Mouse (Mus musculus): ENCODE measurements around the gene B4galt5.

B4galt5 gene

DNA sequence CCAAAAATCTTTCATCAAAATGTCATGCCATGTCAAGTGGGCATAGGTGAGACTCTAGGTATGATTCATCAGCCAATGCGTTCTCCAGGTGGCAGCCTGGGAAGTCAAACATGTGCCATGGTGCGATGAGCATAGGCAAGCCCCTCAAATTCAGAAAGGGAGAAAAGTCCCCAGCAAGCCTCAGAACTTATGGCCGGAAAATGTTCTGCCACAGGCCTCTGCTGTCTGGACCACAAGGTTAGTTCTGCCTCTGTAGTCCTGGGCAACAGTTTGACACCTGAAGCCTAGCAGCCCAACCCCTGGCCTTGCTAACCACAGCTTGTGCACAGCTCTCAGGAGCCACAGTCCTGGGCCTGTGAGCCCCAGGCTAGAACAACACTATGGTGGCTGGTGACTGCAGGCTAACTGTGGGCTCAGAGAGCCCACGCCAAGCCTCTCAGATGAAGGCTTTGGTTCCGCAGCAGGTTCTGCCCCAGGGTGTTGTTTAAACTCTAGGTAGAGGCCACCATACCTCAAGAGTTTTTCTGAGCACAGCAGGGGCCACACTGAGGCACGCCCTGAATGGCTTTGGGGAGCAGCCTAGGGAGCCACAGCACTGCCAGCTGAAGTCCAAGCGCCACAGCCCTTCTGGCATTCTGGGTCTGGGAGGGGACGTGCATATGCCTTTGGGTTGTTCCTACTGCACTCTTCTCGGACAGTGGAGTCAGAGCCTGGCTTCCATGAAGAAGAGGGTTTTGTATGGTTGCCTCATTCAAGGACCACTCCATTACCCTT is 14.5 kb upstream of the B4galt5 start:
- in situ Hi-C loops (cut with MboI, MseI): no loop called here

DNA sequence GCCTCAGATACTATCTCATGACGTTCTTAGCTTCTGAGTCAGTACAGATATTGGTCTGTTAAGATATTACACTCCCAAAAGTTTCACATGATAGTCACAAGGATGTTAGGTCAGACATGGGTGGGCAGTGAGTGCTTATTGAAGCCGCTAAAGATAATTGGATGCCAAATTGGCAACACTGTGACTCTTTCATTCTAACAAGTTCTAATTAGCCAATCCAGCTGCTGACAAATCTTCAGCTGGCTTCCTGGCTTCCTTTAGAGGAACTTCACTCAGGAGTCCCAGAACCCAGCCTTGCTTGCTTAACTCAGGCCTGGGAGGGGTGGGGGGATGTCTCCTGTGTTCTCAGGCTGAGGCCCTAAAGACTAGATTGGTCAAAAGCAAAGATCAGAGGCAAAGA is 9.5 kb upstream of the B4galt5 start:
- in situ Hi-C loops (cut with MboI, MseI): no loop called here

DNA sequence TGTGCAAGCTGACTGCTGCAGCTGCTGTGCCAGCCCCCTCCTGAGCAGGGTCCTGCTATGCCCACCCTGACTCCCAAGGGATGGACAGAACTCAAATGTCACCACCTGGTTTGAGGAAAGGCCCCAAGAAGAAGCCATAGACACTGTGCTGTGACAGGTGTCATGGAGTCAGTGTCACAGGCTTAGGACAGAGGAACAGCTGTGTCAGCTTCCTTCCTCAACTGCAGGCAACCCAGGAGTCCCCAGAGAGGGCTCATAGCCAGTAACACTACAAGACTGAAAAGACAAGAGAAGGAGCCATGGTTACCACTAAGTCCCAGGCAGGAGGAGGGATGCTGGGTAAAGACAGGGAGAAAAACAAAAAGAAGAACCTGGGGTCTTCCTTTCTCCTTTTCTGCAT is 7.9 kb upstream of the B4galt5 start:
- in situ Hi-C loops (cut with MboI, MseI): no loop called here

DNA sequence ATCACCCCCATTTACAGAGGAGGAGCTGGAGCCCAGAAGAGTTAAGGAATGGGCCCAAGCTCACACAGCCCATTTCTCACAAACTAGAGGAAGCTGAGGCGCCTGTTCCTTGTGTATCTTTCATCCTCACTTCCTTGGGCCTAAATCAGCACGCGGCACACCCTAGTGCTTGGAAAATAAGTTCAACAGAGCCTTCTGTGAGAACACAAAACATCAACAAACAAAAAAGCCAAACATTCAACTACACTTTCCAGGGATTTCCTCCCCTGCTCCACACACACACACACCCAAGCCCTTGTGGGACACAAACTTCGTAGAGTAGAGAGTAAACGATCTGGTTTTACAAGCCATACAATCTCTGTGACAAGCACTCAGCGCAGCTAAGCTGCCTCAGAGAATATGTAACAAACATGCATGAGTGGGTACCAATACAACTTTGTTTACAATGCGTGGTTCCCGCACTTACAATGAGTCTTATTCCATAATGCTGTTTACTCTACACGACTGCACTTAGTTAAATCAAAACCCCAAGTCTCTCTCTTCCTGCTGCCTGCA is 5.7 kb upstream of the B4galt5 start:
- in situ Hi-C loops (cut with MboI, MseI): no loop called here

DNA sequence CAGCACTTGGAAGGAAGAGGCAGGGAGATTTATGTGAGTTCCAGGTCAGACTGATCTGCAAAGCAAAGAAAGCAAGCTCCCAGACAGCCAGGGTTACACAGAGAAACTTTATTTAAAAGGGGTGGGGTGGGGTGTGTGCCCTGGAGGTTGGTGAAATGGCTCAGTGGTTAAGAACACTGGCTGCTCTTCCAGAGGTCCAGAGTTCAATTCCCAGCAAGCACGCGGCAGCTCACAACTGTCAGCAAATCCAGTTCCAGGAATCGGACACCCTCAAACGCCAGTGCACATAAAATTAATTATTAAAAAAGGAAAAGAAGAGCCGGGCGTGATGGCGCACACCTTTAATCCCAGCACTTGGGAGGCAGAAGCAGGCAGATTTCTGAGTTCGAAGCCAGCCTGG is 5.1 kb upstream of the B4galt5 start:
- in situ Hi-C loops (cut with MboI, MseI): no loop called here

DNA sequence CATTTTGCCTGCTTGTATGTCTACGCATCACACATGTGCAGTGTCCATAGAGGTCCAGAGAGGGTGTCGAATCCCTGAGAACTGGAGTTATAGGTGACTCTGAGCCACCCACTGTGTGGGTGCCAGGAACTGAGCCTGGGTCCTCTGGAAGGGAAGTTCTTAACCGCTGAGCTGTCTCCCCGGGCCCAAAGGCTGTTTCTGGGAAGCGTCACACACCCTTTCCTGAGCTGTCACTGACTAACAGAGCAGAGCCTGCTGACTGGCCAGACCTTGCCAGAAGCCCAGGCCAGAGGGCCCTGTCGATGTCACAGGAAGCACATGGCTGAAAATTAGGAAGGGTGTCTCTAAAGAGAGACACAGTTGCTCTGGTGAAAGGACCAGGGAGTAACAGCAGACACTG is 3.5 kb upstream of the B4galt5 start:
- in situ Hi-C loops (cut with MboI, MseI): no loop called here

DNA sequence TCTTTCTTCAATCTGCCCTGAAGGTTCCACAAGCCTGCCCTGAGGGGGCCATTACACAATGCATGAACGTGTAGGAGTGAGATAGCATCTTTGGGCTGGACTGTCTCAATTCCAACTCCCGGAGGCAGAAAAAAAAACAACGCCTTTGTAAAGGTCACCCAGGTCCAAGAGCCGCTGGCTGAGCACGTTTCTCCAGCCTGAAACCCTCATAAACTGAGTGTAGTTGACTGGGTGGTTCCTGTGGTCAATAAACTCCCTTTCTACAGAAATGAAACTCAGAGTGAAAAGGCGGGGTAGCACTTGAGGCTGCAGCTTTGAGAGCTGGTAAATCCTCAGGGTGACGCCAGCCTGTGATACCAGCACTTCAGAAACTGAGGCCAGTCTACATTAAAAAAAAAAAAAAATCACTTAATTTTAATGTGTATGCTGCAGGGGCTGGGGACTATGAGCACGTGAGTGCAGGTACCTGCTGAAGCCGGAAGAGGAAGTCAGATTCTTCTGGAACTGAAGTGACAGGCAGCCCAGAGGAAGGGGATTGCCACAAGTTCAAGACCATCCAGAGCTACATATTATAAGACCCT is 2.5 kb upstream of the B4galt5 start:
- in situ Hi-C loops (cut with MboI, MseI): no loop called here

DNA sequence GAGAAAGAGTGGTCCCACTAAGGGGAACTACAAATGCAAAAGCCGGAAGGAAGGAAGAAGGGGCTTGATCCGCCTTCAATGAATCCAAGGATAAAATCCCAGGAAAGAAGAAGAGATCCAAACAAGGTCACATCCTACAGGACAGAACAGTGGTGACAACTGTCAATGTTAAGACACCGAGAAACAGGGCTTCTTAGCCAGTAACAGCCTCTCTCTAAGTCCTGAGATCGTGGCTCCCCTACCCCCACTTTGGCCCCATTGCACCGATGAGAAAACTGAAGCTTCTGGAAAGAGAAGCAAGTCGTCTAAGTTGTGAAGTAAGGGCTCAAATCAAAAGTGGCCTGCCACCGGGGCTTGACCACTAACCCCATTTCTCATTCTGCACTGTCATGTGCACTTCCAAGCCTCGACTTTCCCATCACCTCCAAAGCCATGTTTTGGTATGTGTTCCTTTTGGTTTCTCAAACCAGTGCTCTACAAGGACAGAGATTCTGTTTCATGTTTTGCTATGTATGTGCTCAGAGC is 1.2 kb upstream of the B4galt5 start:
- in situ Hi-C loops (cut with MboI, MseI): no loop called here

DNA sequence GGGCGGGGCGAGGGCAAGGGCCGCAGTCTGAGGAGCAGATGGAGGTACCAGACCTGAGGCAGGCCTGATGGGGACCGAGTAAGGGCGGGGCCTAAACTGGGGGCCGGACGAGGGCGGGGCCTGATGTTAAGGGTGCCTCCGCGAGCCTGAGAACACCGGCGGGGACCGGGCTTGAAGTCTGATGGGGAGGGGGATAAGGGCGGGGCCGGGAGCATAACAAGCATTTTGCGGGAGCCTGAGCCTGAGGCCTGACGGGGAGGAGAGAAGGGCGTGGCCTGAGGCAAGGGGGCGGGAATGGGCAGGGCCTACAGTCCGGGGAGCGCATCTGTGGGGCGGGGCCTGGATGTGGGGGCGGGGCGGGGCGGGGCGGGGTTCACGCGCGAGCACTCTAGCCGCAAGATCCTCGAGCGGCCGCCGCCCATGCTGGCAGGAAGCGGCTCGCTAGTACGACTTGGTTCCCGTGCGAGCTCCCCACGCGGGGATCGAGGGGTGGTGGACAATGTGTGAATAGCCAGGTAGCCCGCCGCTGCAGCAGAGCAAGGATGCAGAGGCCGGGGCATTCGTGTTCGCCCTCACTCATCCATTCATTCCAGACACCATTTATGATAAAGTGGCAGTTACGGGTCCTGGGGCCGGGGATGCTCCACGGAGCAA is 427 bp upstream of the B4galt5 start:
- in situ Hi-C loops (cut with MboI, MseI): no loop called here

DNA sequence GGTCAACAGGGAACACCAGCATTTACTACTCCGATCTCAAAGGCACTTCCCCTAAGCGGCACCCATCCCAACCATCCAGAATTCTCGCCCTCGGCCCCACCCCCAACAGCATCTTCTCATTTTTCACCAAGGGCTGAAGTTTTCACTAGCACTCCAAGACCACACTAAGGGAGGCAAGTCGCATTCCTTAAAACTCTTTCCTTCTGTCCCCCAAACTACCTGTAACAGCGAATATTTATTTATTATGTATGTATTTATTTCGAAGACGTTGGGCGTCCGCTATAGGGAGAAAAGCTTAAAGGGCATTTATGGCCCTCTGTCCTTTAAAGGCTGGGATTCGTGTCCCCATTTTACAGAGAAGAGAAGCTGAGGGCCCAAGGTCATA is 1.0 kb downstream of the B4galt5 start:
- in situ Hi-C loops (cut with MboI, MseI): no loop called here

DNA sequence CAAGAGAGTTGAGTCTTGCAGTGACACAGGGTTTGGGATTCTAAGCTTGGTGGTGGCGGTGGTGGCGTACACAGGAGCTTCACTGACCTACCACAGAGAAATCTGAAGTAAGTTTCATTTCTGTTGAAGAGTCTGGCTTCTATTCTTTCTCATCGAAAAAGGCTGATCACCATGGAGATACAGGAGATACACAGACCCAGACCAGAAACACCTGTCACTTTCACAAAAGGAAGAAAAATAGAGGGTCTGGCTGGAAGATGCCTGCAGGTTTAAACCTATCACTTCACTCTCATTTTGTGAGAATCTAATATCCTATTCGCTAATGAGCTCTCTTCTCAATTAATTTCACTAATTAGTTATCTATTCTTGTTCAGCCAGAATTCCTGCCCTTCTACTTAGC is 1.6 kb downstream of the B4galt5 start:
- in situ Hi-C loops (cut with MboI, MseI): no loop called here

DNA sequence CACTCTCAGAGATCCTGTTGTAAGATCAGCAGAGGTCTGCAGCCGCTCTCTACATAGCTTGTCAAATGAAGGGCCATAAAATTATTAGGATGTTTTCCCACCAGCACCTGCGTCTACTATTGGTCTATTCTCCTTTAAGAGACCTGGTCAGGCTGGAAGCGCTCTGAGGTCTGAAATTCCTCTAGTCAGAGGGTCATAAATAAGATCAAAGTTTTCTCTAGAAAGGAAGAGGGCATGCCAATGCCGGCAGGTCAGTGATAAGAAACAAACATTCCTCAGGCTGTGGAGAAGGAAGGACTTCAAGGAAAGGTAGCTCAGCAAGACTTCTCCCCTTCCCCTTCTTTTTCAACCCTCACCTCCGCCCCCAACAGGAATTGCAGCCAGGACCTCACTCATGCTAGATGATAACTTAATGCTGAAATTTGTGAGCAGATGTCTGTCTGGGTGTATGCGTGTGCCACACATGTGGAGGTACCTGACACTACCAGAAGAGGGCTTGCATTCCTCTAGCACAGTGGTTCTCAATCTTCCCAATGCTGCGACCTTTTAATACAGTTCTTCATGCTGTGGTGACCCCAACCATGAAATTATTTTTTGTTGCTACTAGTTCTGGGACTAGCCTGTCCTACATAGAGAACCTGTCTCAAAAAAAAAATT is 3.3 kb downstream of the B4galt5 start:
- in situ Hi-C loops (cut with MboI, MseI): no loop called here

DNA sequence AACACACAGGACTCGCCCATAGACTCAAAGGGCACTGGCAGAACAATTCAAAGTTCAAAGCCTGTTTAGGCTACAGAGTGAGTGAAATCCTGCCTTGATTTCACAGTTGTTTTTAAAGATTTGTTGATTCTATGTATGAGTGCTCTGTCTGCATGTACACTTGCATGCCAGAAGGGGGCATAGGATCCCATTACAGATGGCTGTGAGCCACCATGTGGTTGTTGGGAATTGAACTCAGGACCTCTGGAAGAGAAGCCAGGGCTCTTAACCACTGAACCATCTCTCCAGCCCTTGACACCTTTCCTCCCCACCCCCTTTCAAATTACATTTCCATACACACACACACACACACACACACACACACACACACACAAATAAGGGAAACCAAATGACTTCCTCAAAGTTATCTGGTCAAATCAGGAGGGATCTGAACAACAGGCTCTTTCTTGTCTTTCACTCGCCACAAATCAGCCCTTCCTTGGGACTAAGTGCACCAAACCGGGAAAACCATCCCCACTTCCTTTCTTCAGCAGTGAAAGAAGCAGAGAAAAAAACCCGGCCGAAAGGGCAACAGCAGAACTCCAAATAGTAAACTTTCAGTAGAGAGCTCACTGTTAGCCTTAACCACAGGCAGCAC is 4.0 kb downstream of the B4galt5 start:
- in situ Hi-C loops (cut with MboI, MseI): no loop called here

DNA sequence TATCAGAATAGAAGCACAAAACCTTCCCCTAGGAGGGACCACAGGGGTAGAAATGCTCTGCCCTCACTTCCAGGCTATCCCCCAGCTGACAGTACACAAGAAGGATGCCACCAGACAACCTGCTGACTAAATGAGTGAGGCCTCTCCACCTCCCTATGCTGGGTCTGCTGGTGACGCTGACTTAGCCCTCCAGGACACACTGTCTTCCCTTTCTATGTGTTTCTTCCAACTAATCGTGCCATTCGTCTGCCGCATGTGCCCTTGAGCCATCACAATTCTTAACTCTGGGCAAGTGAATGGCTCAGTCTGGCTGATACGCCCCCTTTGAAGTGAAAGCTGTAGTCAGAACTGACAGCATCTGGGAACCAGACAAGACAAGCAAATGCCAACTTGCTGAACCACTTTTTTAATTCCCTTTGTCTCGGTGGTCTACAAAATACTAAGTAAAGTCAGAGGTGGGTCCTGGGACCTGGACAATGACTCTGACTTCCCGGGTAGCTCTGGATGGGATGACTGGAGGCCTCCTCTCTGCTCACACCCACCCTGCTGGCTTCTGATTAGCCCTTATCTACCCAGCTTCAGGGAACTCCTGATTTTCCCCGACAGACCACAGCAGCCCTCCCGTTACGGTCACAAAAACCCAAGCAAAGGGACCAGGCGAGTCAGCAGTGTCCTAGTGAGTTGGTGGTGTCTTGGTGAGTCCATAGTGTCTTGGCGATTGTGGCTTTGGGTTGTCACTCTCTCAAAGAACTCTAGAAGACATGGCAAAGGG is 5.4 kb downstream of the B4galt5 start:
- in situ Hi-C loops (cut with MboI, MseI): no loop called here

DNA sequence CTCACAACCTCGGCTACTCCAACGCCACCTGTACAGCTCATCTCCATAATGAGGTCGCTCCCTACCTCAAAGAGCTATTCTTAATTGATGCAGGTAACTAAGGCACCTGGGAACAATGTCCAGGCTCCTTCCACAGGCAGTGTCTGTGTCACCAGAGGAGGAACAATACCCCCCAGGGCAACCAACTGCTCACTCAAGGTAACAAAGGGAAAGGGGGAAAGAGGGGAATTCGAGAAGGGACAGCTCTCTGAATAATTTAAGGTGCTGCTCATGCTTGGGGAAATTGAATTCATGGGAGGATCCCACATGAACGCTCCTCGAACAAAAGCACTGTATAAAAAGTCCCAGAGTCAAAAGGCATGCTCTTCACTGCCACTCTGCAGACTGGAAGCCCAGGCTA is 6.1 kb downstream of the B4galt5 start:
- in situ Hi-C loops (cut with MboI, MseI): no loop called here

DNA sequence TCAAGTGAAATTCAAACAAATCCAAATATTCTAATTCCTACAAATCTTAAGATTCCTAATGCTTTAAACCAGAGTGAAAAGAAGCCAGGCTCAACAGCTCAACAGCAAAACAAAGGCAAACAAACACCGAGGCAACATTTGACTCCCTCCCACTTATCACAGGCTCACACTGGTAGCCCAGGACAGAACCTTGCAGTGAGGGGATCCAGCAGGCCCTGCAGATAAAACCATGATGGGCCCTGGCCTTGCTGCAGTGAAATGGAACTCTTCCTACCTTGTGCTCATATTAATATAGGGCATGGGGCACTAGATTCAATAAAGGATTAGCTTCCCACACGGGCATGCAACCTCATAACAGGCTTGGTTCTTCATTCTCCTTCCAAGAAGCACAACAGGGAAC is 11.4 kb downstream of the B4galt5 start:
- in situ Hi-C loops (cut with MboI, MseI): no loop called here

DNA sequence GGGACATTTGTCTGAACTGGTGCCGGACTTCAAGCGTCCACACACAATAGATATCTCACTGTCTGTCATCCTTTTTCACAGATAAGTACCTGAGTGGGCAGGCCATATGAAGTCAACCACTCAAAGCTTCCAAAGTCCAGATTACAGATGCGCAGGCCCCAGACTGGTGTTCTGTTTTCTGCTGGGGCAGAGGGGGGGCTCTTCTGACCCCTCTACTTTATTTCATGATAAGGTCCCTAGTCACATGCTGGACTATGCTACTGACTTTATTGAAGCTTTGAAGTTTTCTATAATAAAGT is 11.8 kb downstream of the B4galt5 start:
- in situ Hi-C loops (cut with MboI, MseI): no loop called here

DNA sequence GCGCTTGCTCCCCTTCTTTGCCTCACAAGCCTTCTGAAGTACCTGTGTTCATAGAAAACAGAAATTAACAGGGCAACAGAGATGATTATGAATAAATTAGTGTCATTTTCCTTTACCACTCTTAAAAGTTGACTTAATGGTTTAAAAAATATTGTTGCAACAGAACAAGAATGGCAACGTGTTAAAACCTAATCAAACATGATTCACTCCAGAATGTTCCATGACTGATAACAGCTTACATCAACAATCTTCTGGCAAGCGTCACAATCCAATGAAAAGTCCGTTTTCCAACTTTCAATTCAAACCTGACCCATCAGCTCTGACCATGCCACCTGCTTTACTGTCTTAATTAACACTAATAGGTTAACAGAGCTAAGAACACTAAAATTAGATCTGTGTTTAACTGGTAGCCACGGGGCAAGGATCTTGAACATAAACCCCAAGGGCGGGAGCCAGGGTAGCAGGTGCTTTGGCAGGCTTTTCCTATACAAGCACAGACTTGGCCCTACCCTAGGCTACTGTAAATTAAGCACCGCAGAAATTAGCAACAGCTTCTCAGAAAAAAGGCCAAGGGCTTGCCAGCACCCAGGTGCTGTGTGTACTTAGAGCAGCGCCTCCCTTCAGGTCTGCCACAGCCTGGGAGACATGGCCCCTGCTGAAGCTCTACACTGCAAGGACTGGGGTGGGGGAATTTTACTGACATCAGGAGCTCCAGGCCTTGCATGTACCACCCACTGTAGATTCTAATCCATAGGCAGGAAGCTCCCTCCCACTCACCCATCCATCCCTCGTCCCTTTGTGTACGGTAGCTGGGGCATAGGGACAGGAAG is 12.4 kb downstream of the B4galt5 start:
- in situ Hi-C loops (cut with MboI, MseI): no loop called here

DNA sequence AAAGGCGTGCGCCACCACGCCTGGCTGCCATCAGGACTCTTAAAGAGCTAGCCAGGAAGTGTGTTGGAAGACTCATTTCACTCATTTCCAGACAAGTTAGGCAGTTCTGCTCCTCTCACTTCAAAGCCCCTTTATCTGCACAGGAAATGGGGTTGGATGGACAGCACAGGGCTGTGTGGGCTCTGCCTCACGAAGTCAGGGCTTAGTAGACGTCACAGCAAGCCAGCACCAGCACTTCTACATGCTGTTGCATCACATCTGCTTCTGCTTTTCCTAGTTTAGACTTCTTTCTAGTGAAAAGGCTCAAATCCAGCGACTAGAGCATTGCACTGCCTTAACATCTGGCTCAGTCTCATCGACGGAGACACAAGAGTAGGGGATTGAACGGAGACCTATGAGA is 13.9 kb downstream of the B4galt5 start:
- in situ Hi-C loops (cut with MboI, MseI): no loop called here

DNA sequence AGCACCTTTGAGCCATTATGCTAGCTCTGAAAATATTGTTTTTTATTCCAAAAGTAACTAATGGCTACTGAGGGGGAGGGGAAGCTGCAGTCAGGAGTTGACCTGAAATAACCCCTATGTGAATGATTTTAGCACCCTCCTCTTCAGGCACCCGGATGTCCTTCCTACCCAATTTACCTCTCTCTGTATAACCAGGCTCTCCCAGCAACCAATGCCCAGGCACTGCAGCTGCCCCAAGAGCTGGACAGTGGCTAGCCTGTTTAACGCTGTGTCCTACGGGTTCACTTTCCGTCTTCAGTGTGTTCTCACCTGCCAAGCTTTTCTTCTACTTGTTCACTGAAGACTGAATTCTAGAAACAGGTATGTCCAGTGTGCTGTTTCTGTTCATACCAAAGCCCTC is 14.7 kb downstream of the B4galt5 start:
- in situ Hi-C loops (cut with MboI, MseI): no loop called here
